Mouse (Mus musculus) CD8-positive naive resting alpha-beta T cell, adult 2 months (primary cell): ENCODE data around the gene Nip7.
"Not testable (repeated sequence)": the region's sequence is repeated elsewhere in the genome, so short reads cannot be mapped to it uniquely, and the experiment has no call there.

Source experiments
- DNase-seq, 2 experiments: peaks; one replicate each; pipeline ENCODE4 v3.0.0; 2022; ENCODE audit warnings: low read depth in 2 of 2, low spot score in 2 of 2

Gene Nip7

GRCm38 (mm10) chr8:107056076-107056972 lies at the start of gene Nip7, which contains the start of gene Cog8:
Gene Nip7 (plus strand): TSS chr8:107056877.
Gene Cog8 (minus strand): TSS chr8:107056689.
- DNase-seq: peak; percentile 93 to 94

GRCm38 (mm10) chr8:107007795-107008194 lies 48.9 kb upstream of the Nip7 start:
- DNase-seq: no peak

GRCm38 (mm10) chr8:107012666-107013065 lies 44.0 kb upstream of the Nip7 start:
- DNase-seq: no peak

DNA sequence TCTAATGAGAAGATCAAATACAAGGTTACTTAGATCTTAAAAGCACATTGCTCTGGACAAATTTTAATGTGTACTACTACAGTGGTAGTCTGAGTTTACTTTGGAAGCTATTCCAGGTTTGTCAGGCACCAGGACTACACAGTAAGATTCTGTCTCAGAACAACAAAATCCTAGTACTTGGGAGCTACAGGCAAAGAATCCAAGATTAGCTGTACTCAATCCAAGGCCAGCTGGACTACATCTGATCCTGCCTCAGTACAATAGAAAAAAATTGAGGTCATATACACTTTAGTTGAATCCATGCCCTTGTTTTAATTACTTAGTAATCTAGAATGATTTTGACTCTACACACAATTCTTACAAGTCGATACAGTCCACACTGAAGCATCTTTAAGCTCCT lies 41.8 kb upstream of the Nip7 start:
- DNase-seq: no peak

- DNase-seq: no peak
Observed at GRCm38 (mm10) chr8:107023479-107023878, 33.2 kb upstream of the Nip7 start.

DNA sequence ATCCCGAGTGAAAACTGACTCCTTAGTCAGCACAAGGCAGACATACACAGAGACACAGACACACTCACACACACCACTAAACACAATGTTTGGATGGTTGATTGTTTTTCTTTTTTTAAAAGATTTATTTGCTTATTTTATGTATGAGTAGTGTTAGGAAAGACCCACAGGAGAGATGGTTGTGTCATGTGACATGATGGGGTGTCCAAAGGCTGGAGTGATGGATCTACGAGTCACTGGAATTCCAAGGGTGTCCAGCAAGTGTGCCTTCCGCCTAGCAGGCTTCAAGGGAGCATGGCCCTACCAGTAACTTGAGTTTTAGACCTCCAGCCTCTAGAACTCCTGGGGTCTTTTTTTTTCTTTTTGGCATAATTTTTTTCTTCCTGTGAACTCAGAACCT lies 27.4 kb upstream of the Nip7 start:
- DNase-seq: no peak

DNA sequence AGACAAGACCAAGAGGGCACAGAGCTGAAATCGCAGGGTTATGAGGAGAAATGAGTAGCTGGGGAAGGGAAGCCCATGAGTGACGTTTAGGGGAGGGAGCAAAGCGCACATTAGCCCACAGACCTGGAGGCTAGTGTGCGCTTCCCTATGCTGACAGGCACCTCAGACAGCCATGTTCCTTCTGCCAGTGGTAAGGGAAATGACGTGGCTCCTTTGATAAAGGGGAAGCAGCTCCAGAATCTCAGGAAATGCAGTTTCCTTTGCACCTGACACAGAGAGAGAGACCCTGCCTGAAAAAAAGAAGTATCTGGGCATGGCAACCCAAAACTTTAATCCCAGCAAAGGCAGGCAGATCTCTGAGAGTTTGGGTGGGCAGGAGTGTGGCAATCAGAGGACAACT lies 26.6 kb upstream of the Nip7 start:
- DNase-seq: no peak

DNA sequence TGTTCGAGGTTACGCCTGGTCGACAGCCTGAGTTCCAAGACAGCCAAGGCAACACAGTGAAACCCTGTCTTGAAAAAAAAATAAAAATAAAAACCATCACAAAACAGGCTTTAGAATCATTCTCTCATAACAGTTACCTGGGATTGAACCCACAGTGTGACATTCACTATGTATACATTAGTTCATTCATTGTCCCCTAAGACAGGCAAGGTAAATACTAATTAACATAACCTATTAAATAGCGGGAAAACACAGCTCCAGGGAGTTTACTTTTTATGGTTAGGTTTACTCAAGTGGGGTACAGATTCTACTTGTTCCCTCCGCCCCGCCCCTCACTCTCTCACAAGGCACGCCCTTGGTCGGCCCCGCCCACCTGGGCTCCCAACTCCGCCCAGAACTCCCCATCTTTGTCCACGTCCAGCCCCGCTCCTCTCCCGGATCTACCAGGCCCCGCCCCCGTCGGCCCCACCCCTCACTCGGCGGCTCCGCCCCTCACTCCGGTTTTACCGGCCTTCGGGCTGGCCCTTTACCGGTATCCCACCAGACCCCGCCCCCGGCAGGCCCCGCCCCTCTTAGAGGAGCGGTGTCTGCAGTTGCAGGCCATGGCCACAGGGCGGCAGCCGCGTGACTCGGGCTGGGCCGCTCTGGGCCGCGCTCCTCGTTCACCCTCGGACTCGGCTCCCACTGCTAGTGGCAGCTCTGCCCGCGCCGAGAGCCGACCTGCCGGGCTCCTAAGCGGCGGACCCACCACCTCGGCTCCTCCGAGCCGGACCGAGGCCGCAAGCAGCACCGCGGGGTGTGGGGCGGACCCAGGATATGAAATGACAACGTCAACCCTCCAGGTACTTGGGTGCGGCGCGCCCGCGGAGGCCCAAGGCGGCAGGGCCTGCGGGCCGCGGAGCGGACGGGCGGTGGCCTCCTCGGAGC lies 25.8 kb upstream of the Nip7 start, which contains the start of gene Vps4a:
Gene Vps4a (plus strand): TSS at position 573 of the 927 bp plus-strand sequence.
- DNase-seq: peak; percentile 95 to 96

- DNase-seq: no peak
Observed at GRCm38 (mm10) chr8:107031577-107032090, 25.0 kb upstream of the Nip7 start.

GRCm38 (mm10) chr8:107033609-107034008 lies 23.1 kb upstream of the Nip7 start:
- DNase-seq: not testable (repeated sequence)

DNA sequence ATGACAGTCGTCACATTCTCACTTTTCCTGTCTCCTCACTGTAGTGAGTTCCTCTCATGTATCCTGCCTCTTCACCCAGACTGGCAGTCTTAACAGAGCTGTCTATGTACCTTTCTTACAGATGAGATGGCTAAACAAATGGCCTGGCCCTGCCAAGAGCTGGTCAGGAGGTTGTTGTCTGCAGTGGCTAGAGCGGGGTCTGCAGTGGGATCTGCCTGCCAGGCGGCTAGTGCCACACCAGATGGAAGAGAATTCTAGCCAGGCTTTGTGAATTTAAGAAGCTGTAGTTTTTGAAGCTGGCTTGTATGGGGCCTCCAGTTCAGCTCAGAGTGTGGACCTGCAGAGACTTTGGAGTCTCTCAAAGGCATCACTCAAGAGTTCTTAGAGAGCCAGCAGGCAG lies 21.0 kb upstream of the Nip7 start:
- no peak for DNase-seq

DNA sequence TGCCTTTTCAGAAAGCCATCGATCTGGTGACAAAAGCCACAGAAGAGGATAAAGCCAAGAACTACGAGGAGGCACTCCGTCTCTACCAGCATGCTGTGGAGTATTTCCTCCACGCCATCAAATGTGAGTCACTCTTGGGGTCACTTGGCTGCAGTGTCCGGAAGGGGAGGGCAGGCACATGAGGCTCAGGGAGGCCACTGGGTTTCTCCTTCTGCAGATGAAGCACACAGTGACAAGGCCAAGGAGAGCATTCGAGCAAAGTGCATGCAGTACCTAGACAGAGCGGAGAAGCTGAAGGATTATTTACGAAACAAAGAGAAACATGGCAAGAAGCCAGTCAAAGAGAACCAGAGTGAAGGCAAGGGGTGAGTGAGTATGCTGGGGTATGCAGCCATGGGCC lies 20.1 kb upstream of the Nip7 start:
- no peak for DNase-seq

GRCm38 (mm10) chr8:107040632-107041031 lies 16.0 kb upstream of the Nip7 start:
- DNase-seq: no peak

- no peak for DNase-seq
Observed at GRCm38 (mm10) chr8:107045478-107045877, 11.2 kb upstream of the Nip7 start.

DNA sequence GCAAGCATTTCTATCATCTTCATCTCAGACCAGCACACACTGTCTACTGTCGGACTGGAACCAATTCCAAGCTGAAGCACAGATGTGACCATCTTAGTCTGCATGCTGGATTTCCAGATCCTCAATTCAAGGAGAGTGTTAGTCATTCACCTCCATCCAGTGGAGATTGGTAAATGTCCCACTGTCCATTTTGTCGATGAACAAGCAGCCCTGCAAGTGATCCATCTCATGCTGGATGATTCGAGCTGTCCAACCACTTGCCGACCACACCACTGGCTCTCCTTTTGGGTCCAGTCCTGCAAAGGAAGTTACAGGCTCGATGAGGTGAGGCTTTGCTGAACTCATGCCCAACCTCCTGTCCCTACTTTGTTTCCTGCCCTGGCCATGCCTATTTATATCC lies 9.7 kb upstream of the Nip7 start:
- DNase-seq: no peak

DNA sequence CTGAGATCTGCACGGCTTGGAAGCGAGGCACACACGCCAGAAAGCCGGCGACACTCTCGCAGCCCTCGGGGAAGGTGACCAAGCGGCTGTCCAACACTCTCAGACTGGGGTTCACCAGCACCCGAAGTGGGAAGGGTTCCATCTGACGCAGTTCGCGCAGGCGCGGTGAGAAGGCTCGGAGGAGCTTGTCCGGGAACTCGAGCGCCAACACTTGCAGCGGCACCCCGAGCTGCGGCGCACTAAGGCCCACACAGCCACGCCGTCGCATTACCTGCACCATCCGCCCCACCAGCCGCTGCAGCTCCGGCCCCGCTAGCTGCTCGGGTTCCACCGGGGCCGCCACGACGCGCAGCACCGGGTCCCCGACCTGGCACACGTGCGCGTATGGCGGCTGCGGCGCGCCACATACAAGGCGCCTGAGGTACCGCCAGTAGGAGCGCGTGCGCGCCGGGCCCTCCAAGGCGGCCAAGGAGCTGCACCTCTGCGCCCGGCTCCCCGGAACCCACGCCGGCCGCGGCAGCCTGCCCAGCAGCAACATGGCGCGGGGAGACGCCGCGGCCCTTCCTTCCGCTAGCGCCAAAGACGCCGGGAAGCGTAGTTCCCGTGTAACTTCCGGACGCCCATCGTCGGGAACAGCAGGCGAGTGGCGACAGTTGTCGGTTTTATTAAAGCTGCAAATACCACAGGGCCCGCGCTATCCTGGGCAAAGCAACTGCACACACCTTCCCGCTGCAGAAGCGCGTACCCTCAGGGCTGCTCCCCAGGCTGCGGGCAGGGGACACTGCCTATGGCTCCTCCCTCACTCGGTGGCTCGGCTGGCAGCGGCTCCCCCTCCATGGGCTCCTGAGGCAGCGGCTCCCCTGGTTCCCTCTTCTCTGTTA lies 8.4 kb upstream of the Nip7 start, which contains the start of gene Pdf:
Gene Pdf (minus strand): TSS at position 554 of the 881 bp plus-strand sequence.
- DNase-seq: peak; percentile 62 to 69

GRCm38 (mm10) chr8:107049480-107049879 lies 7.2 kb upstream of the Nip7 start:
- DNase-seq: no peak

DNA sequence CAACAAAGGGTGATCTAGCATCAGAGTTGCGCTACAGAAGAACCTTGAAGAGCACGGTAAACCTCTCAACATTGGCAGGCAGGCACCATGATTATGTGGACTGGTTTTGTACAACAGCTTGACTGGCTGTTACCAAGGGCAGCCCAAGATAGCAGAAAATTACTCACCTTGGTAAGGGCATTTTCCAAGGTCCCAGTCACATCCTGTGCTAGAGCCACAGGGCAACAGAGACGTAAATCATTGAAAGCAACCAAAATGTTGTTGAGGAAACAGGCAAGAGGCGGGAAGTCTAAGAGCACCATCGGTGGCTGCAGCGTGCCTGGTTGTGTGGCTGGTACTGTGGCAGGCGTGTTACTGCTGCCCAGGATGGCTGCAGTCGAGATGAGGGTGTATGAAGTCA lies 4.6 kb upstream of the Nip7 start:
- DNase-seq: no peak

GRCm38 (mm10) chr8:107056973-107057369 lies 294 bp downstream of the Nip7 start:
- no peak for DNase-seq

GRCm38 (mm10) chr8:107062613-107063012 lies 5.9 kb downstream of the Nip7 start:
- no peak for DNase-seq
